Mouse (Mus musculus): ENCODE measurements at regions not wholly inside any gene's neighbourhood (a gene's known extent, or its start where the extent isn't known, plus 50 kb on each side); places are given as distances from the start of the nearest gene placed in this dataset.

- Histone ChIP-seq H3K27me3 (replicated peaks; ENCODE audit: control insufficient read depth, insufficient read depth, low read length) (no peaks in the 10 kb centered on the region), H3K27ac (ENCODE audit: low read depth, low read length) (no peak overlapping the region), H3K36me3 (ENCODE audit: control insufficient read depth, insufficient read depth, low read length) (peaks cover 19% of the 10 kb centered on the region; the same call in 1 of the 2 replicates), H3K4me2 (ENCODE audit: low read length) (no peak overlapping the region), H3K9me3 (replicated peaks; ENCODE audit: control insufficient read depth, low read length) (no peaks in the 10 kb centered on the region), H3K9ac (ENCODE audit: low read length) (no peak overlapping the region), H3K4me3 (ENCODE audit: low read depth, low read length) (no peak overlapping the region), H3K4me1 (ENCODE audit: control insufficient read depth, insufficient read depth, low read length) (peaks cover 2% of the 10 kb centered on the region; the same call in 1 of the 2 replicates)
- no peak for ATAC-seq
- DNase-seq (ENCODE audit: low spot score) = no peak
- WGBS = 14% methylated on average over 2 of the region's 2 CpGs
These were observed 609.4 kb downstream of the Nedd1 start for GRCm38 (mm10) chr10:92112790-92113189.

GRCm38 (mm10) chr10:92106331-92106730, 615.9 kb downstream of the Nedd1 start:
- ATAC-seq (no peak), DNase-seq (ENCODE audit: low spot score) (no peak)
- H3K9ac ChIP-seq (ENCODE audit: low read length) = no peak overlapping the region
- no peaks in the 10 kb centered on the region for H3K9me3 ChIP-seq (replicated peaks; ENCODE audit: control insufficient read depth, low read length)
- no peak overlapping the region for H3K4me2 ChIP-seq (ENCODE audit: low read length)
- H3K27me3 ChIP-seq (replicated peaks; ENCODE audit: control insufficient read depth, insufficient read depth, low read length) = no peaks in the 10 kb centered on the region
- H3K4me3 ChIP-seq (ENCODE audit: low read depth, low read length) = no peak overlapping the region
- peaks cover 12% of the 10 kb centered on the region; the same call in 1 of the 2 replicates for H3K36me3 ChIP-seq (ENCODE audit: control insufficient read depth, insufficient read depth, low read length)
- WGBS = 86% methylated on average over 6 of the region's 6 CpGs
- no peak overlapping the region for H3K27ac ChIP-seq (ENCODE audit: low read depth, low read length)
- H3K4me1 ChIP-seq (ENCODE audit: control insufficient read depth, insufficient read depth, low read length) = 0 out of 2 replicates have a peak, but pooled peaks cover 9% of the 10 kb centered on the region

GRCm38 (mm10) chr10:92103887-92104286, 618.3 kb downstream of the Nedd1 start:
- no peak overlapping the region for H3K4me3 ChIP-seq (ENCODE audit: low read depth, low read length)
- H3K27me3 ChIP-seq (replicated peaks; ENCODE audit: control insufficient read depth, insufficient read depth, low read length) = no peaks in the 10 kb centered on the region
- ATAC-seq (no peak), DNase-seq (ENCODE audit: low spot score) (no peak)
- 63% methylated on average over 9 of the region's 9 CpGs for WGBS
- peaks cover 8% of the 10 kb centered on the region; the same call in 1 of the 2 replicates for H3K36me3 ChIP-seq (ENCODE audit: control insufficient read depth, insufficient read depth, low read length)
- H3K4me1 ChIP-seq (ENCODE audit: control insufficient read depth, insufficient read depth, low read length) = 0 out of 2 replicates have a peak, but pooled peaks cover 9% of the 10 kb centered on the region
- no peak overlapping the region for H3K9ac ChIP-seq (ENCODE audit: low read length)
- no peak overlapping the region for H3K27ac ChIP-seq (ENCODE audit: low read depth, low read length)
- H3K4me2 ChIP-seq (ENCODE audit: low read length) = no peak overlapping the region
- H3K9me3 ChIP-seq (replicated peaks; ENCODE audit: control insufficient read depth, low read length) = no peaks in the 10 kb centered on the region

- Histone ChIP-seq H3K4me1 (ENCODE audit: control insufficient read depth, insufficient read depth, low read length) (peaks cover 13% of the 10 kb centered on the region; the same call in 1 of the 2 replicates), H3K9ac (ENCODE audit: low read length) (no peak overlapping the region), H3K4me2 (ENCODE audit: low read length) (no peak overlapping the region), H3K27ac (ENCODE audit: low read depth, low read length) (no peak overlapping the region), H3K36me3 (ENCODE audit: control insufficient read depth, insufficient read depth, low read length) (0 out of 2 replicates have a peak, but pooled peaks cover 3% of the 10 kb centered on the region), H3K27me3 (replicated peaks; ENCODE audit: control insufficient read depth, insufficient read depth, low read length) (no peaks in the 10 kb centered on the region), H3K9me3 (replicated peaks; ENCODE audit: control insufficient read depth, low read length) (no peaks in the 10 kb centered on the region), H3K4me3 (ENCODE audit: low read depth, low read length) (no peak overlapping the region)
- ATAC-seq = no peak
- WGBS = 14% methylated on average over 4 of the region's 4 CpGs
- DNase-seq (ENCODE audit: low spot score) = no peak
These were observed 619.5 kb downstream of the Nedd1 start for GRCm38 (mm10) chr10:92102755-92103154.

GRCm38 (mm10) chr10:92097562-92097961, 624.7 kb downstream of the Nedd1 start:
- H3K27ac ChIP-seq (ENCODE audit: low read depth, low read length) = no peak overlapping the region
- H3K4me2 ChIP-seq (ENCODE audit: low read length) = no peak overlapping the region
- ATAC-seq (peak; percentile 49), DNase-seq (ENCODE audit: low spot score) (no peak)
- no peak overlapping the region for H3K9ac ChIP-seq (ENCODE audit: low read length)
- no peak overlapping the region for H3K4me3 ChIP-seq (ENCODE audit: low read depth, low read length)
- H3K9me3 ChIP-seq (replicated peaks; ENCODE audit: control insufficient read depth, low read length) = no peaks in the 10 kb centered on the region
- peaks cover 12% of the 10 kb centered on the region for H3K4me1 ChIP-seq (ENCODE audit: control insufficient read depth, insufficient read depth, low read length)
- 2% methylated on average over 6 of the region's 7 CpGs for WGBS
- H3K27me3 ChIP-seq (replicated peaks; ENCODE audit: control insufficient read depth, insufficient read depth, low read length) = no peaks in the 10 kb centered on the region
- 0 out of 2 replicates have a peak, but pooled peaks cover 2% of the 10 kb centered on the region for H3K36me3 ChIP-seq (ENCODE audit: control insufficient read depth, insufficient read depth, low read length)

GRCm38 (mm10) chr10:92097081-92097480, 625.1 kb downstream of the Nedd1 start:
- no peak overlapping the region for H3K27ac ChIP-seq (ENCODE audit: low read depth, low read length)
- WGBS = 31% methylated on average over 4 of the region's 4 CpGs
- H3K27me3 ChIP-seq (replicated peaks; ENCODE audit: control insufficient read depth, insufficient read depth, low read length) = no peaks in the 10 kb centered on the region
- no peak overlapping the region for H3K4me3 ChIP-seq (ENCODE audit: low read depth, low read length)
- H3K36me3 ChIP-seq (ENCODE audit: control insufficient read depth, insufficient read depth, low read length) = 0 out of 2 replicates have a peak, but pooled peaks cover 2% of the 10 kb centered on the region
- peaks cover 13% of the 10 kb centered on the region for H3K4me1 ChIP-seq (ENCODE audit: control insufficient read depth, insufficient read depth, low read length)
- H3K4me2 ChIP-seq (ENCODE audit: low read length) = no peak overlapping the region
- H3K9ac ChIP-seq (ENCODE audit: low read length) = no peak overlapping the region
- DNase-seq (ENCODE audit: low spot score) (peak; percentile 84), ATAC-seq (peak; percentile 78)
- H3K9me3 ChIP-seq (replicated peaks; ENCODE audit: control insufficient read depth, low read length) = no peaks in the 10 kb centered on the region

GRCm38 (mm10) chr10:92091480-92092395, 630.5 kb downstream of the Nedd1 start:
- Histone ChIP-seq H3K9ac (ENCODE audit: low read length) (no peak overlapping the region), H3K4me1 (ENCODE audit: control insufficient read depth, insufficient read depth, low read length) (peaks cover 13% of the 10 kb centered on the region), H3K36me3 (ENCODE audit: control insufficient read depth, insufficient read depth, low read length) (peaks cover 2% of the 10 kb centered on the region; the same call in 1 of the 2 replicates), H3K9me3 (replicated peaks; ENCODE audit: control insufficient read depth, low read length) (no peaks in the 10 kb centered on the region), H3K27ac (ENCODE audit: low read depth, low read length) (no peak overlapping the region; the same call in 1 of the 2 replicates), H3K4me2 (ENCODE audit: low read length) (no peak overlapping the region), H3K27me3 (replicated peaks; ENCODE audit: control insufficient read depth, insufficient read depth, low read length) (no peaks in the 10 kb centered on the region), H3K4me3 (ENCODE audit: low read depth, low read length) (no peak overlapping the region)
- DNase-seq (ENCODE audit: low spot score) = peak; percentile 75
- 5% methylated on average over 9 of the region's 9 CpGs for WGBS
- ATAC-seq = peak; percentile 59; the same call in 1 of the 2 replicates

GRCm38 (mm10) chr10:92082111-92082510, 640.1 kb downstream of the Nedd1 start:
- Histone ChIP-seq H3K27me3 (replicated peaks; ENCODE audit: control insufficient read depth, insufficient read depth, low read length) (no peaks in the 10 kb centered on the region), H3K4me1 (ENCODE audit: control insufficient read depth, insufficient read depth, low read length) (peaks cover 10% of the 10 kb centered on the region), H3K9ac (ENCODE audit: low read length) (no peak overlapping the region), H3K9me3 (replicated peaks; ENCODE audit: control insufficient read depth, low read length) (no peaks in the 10 kb centered on the region), H3K27ac (ENCODE audit: low read depth, low read length) (no peak overlapping the region), H3K4me3 (ENCODE audit: low read depth, low read length) (no peak overlapping the region), H3K4me2 (ENCODE audit: low read length) (no peak overlapping the region), H3K36me3 (ENCODE audit: control insufficient read depth, insufficient read depth, low read length) (peaks cover 21% of the 10 kb centered on the region)
- DNase-seq (ENCODE audit: low spot score) = no peak
- WGBS = 78% methylated on average over 4 of the region's 4 CpGs
- no peak for ATAC-seq

GRCm38 (mm10) chr10:92081199-92081598, 641.0 kb downstream of the Nedd1 start:
- H3K9ac ChIP-seq (ENCODE audit: low read length) = no peak overlapping the region
- H3K36me3 ChIP-seq (ENCODE audit: control insufficient read depth, insufficient read depth, low read length) = peaks cover 21% of the 10 kb centered on the region
- peaks cover 18% of the 10 kb centered on the region for H3K4me1 ChIP-seq (ENCODE audit: control insufficient read depth, insufficient read depth, low read length)
- 18% methylated on average over 1 of the region's 1 CpGs for WGBS
- H3K9me3 ChIP-seq (replicated peaks; ENCODE audit: control insufficient read depth, low read length) = no peaks in the 10 kb centered on the region
- no peak overlapping the region for H3K27ac ChIP-seq (ENCODE audit: low read depth, low read length)
- ATAC-seq (no peak), DNase-seq (ENCODE audit: low spot score) (no peak)
- no peaks in the 10 kb centered on the region for H3K27me3 ChIP-seq (replicated peaks; ENCODE audit: control insufficient read depth, insufficient read depth, low read length)
- H3K4me3 ChIP-seq (ENCODE audit: low read depth, low read length) = no peak overlapping the region
- no peak overlapping the region for H3K4me2 ChIP-seq (ENCODE audit: low read length)
